Mouse (Mus musculus): Measurements from ENCODE around the gene D11Wsu47e. TPM values are rescaled to one million over a fixed set of nuclear protein-coding genes. Genes with fewer than 3 reads are reported as not detected.

D11Wsu47e gene
- polyA plus RNA-seq, 1 experiment: 8.0 TPM

GRCm38 (mm10) chr11:113737553-113737854 lies 53.3 kb downstream of the D11Wsu47e start:
- H3K4me3 ChIP-seq (replicated peaks; ENCODE audit: control insufficient read depth, low read depth, low read length): no peak overlapping the region
- peaks cover 11% of the 10 kb centered on the region; the same call in 1 of the 2 replicates for H3K4me1 ChIP-seq (ENCODE audit: control insufficient read depth, insufficient read depth, low read length)
- TF ChIP-seq CTCF (IDR thresholded peaks at IDR 0.05; ENCODE audit: control insufficient read depth, insufficient read depth, low read length) (no peak), POLR2A (IDR thresholded peaks at IDR 0.05; ENCODE audit: borderline replicate concordance, control insufficient read depth, low read depth, low read length) (no peak)
- H3K27ac ChIP-seq (ENCODE audit: control insufficient read depth, insufficient read depth, low read depth, low read length, poor library complexity): no peak overlapping the region
- 25% methylated on average over 3 of the region's 3 CpGs for WGBS

- H3K4me1 ChIP-seq (ENCODE audit: control insufficient read depth, insufficient read depth, low read length): peaks cover 8% of the 10 kb centered on the region; the same call in 1 of the 2 replicates
- H3K4me3 ChIP-seq (replicated peaks; ENCODE audit: control insufficient read depth, low read depth, low read length): no peak overlapping the region
- no peak overlapping the region for H3K27ac ChIP-seq (ENCODE audit: control insufficient read depth, insufficient read depth, low read depth, low read length, poor library complexity)
- 17% methylated on average over 8 of the region's 8 CpGs for WGBS
- TF ChIP-seq CTCF (IDR thresholded peaks at IDR 0.05; ENCODE audit: control insufficient read depth, insufficient read depth, low read length) (no peak), POLR2A (IDR thresholded peaks at IDR 0.05; ENCODE audit: borderline replicate concordance, control insufficient read depth, low read depth, low read length) (no peak)
Measured at GRCm38 (mm10) chr11:113737912-113738311, 53.7 kb downstream of the D11Wsu47e start.

- Histone ChIP-seq H3K27ac (ENCODE audit: control insufficient read depth, insufficient read depth, low read depth, low read length, poor library complexity) (no peak overlapping the region), H3K4me1 (ENCODE audit: control insufficient read depth, insufficient read depth, low read length) (peaks cover 7% of the 10 kb centered on the region; the same call in 1 of the 2 replicates), H3K4me3 (replicated peaks; ENCODE audit: control insufficient read depth, low read depth, low read length) (no peak overlapping the region)
- TF ChIP-seq POLR2A (IDR thresholded peaks at IDR 0.05; ENCODE audit: borderline replicate concordance, control insufficient read depth, low read depth, low read length): no peak
- TF ChIP-seq CTCF (IDR thresholded peaks at IDR 0.05; ENCODE audit: control insufficient read depth, insufficient read depth, low read length): no peak
- WGBS: 82% methylated on average over 8 of the region's 8 CpGs
Measured at GRCm38 (mm10) chr11:113739213-113739612, 55.0 kb downstream of the D11Wsu47e start.

- Histone ChIP-seq H3K4me1 (ENCODE audit: control insufficient read depth, insufficient read depth, low read length) (peaks cover 4% of the 10 kb centered on the region; the same call in 1 of the 2 replicates), H3K4me3 (replicated peaks; ENCODE audit: control insufficient read depth, low read depth, low read length) (no peak overlapping the region), H3K27ac (ENCODE audit: control insufficient read depth, insufficient read depth, low read depth, low read length, poor library complexity) (no peak overlapping the region)
- 91% methylated on average over 7 of the region's 7 CpGs for WGBS
- TF ChIP-seq CTCF (IDR thresholded peaks at IDR 0.05; ENCODE audit: control insufficient read depth, insufficient read depth, low read length) (no peak), POLR2A (IDR thresholded peaks at IDR 0.05; ENCODE audit: borderline replicate concordance, control insufficient read depth, low read depth, low read length) (no peak)
Measured at GRCm38 (mm10) chr11:113740100-113740499, 55.9 kb downstream of the D11Wsu47e start.

- WGBS: 91% methylated on average over 1 of the region's 1 CpGs
- H3K4me1 ChIP-seq (ENCODE audit: control insufficient read depth, insufficient read depth, low read length): peaks cover 7% of the 10 kb centered on the region
- H3K27ac ChIP-seq (ENCODE audit: control insufficient read depth, insufficient read depth, low read depth, low read length, poor library complexity): no peak overlapping the region
- H3K4me3 ChIP-seq (replicated peaks; ENCODE audit: control insufficient read depth, low read depth, low read length): no peak overlapping the region
- TF ChIP-seq CTCF (IDR thresholded peaks at IDR 0.05; ENCODE audit: control insufficient read depth, insufficient read depth, low read length) (no peak; the same call in 1 of the 2 replicates), POLR2A (IDR thresholded peaks at IDR 0.05; ENCODE audit: borderline replicate concordance, control insufficient read depth, low read depth, low read length) (no peak)
Measured at GRCm38 (mm10) chr11:113742998-113743397, 58.8 kb downstream of the D11Wsu47e start.

Other genes with a start within 250 kb of the D11Wsu47e start
- not detected in 2 replicates for gene Sstr2, start 65.1 kb upstream of the D11Wsu47e start, polyA plus RNA-seq (2011; ENCODE audit: insufficient read depth, insufficient read length, low replicate concordance, missing spikeins)
- 31.3 and 57.0 TPM in 2 replicates for gene Cog1, start 35.2 kb upstream of the D11Wsu47e start, polyA plus RNA-seq (2011; ENCODE audit: insufficient read depth, insufficient read length, low replicate concordance, missing spikeins)
- gene Slc39a11, start 34.3 kb upstream of the D11Wsu47e start, polyA plus RNA-seq (2011; ENCODE audit: insufficient read depth, insufficient read length, low replicate concordance, missing spikeins): 9.0 and 14.7 TPM in 2 replicates
- 26.2 and 35.2 TPM in 2 replicates for gene Fam104a, start 257 bp upstream of the D11Wsu47e start, polyA plus RNA-seq (2011; ENCODE audit: insufficient read depth, insufficient read length, low replicate concordance, missing spikeins)
- gene Cpsf4l, start 25.6 kb downstream of the D11Wsu47e start, polyA plus RNA-seq (2011; ENCODE audit: insufficient read depth, insufficient read length, low replicate concordance, missing spikeins): not detected in 2 replicates
- 8.6 and 9.5 TPM in 2 replicates for gene Cdc42ep4, start 67.5 kb downstream of the D11Wsu47e start, polyA plus RNA-seq (2011; ENCODE audit: insufficient read depth, insufficient read length, low replicate concordance, missing spikeins)